Mouse (Mus musculus) C2C12 (cell line): Measurements from ENCODE around the gene Tspan14.

Experiments
- CTCF ChIP-seq: IDR thresholded peaks from one replicate; pipeline ENCODE4 v1.5.1; 2011; ENCODE audit not compliant: control insufficient read depth, insufficient read depth, insufficient read length
- USF1 ChIP-seq: IDR thresholded peaks from one replicate; pipeline ENCODE4 v1.6.1; 2011; ENCODE audit warnings: low read depth, mild to moderate bottlenecking, control low read depth, moderate library complexity

DNA sequence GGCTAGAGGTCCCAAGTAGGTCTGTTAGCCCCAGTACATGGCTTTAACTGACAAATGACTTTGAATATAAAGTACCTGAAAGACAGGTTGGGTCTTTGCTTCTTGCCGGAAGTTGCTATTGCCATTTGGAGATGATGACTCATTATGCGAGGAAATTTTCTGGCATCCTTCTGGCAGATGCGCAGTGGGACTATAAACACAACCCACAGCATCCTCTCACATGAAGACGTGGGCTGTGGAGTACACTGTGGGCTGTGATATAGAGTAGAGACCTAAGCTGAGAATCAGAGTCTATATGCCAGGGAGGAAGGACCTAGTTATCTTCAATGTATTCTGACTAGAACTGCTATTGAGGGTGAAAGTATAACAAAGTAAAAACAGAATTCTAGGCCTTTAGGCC lies 75.1 kb downstream of the Tspan14 start:
- TF ChIP-seq CTCF (no peak), USF1 (no peak)
